30 mouse cellular contexts compared by ENCODE assay signal in genomic region chr16:57419881-57420280, GRCm38 (mm10).
DNase-seq lines count a peak whose midpoint lies in the region; ATAC-seq and TF ChIP-seq lines count a peak whose summit lies in the region.
"Had no signal": no experiment of that assay in that cellular context is flagged by ENCODE, and none has a peak within 500 bp of the region (broad histone marks: within the 10 kb centered on the region; RNA-seq: fewer than 3 reads in every experiment).

No protein-coding gene starts in this region.

- H3K4me2 ChIP-seq in heart, embryonic 11.5 days: no peak overlapping the region
- H3K4me2 ChIP-seq in intestine, embryonic 14.5 days (ENCODE audit: low read length): no peak overlapping the region
- H3K4me2 ChIP-seq in intestine, embryonic 15.5 days (replicated peaks): no peak overlapping the region
- H3K4me2 ChIP-seq: forebrain, embryonic 15.5 days; hindbrain, embryonic 12.5 days; limb, embryonic 15.5 days; liver, embryonic 15.5 days; lung, embryonic 14.5 days; neural tube, embryonic 15.5 days had no signal

- no peaks in the 10 kb centered on the region for H3K27me3 ChIP-seq in heart, embryonic 10.5 days (ENCODE audit: insufficient read depth, poor library complexity, severe bottlenecking)
- no peaks in the 10 kb centered on the region for H3K27me3 ChIP-seq in heart, embryonic 11.5 days (ENCODE audit: control insufficient read depth, insufficient read depth, low read length)
- H3K27me3 ChIP-seq in intestine, embryonic 14.5 days (replicated peaks; ENCODE audit: control insufficient read depth, insufficient read depth, low read length): no peaks in the 10 kb centered on the region
- H3K27me3 ChIP-seq in intestine, embryonic 15.5 days (replicated peaks): no peaks in the 10 kb centered on the region
- no peaks in the 10 kb centered on the region for H3K27me3 ChIP-seq in cerebellum, adult 2 months (ENCODE audit: control insufficient read depth, insufficient read depth, low read length)
- H3K27me3 ChIP-seq: CH12.LX; forebrain, embryonic 15.5 days; hindbrain, embryonic 12.5 days; limb, embryonic 15.5 days; liver, embryonic 15.5 days; neural tube, embryonic 15.5 days; Patski had no signal

- H3K4me3 ChIP-seq in heart, embryonic 10.5 days: no peak overlapping the region
- no peak overlapping the region for H3K4me3 ChIP-seq in heart, embryonic 11.5 days (ENCODE audit: low read depth, low read length)
- H3K4me3 ChIP-seq in intestine, embryonic 14.5 days (ENCODE audit: low read depth, low read length): no peak overlapping the region
- H3K4me3 ChIP-seq in intestine, embryonic 15.5 days (replicated peaks): no peak overlapping the region
- no peak overlapping the region for H3K4me3 ChIP-seq in cerebellum, adult 2 months (replicated peaks; ENCODE audit: insufficient read depth, low read depth, low read length)
- H3K4me3 ChIP-seq: forebrain, embryonic 10.5 days; forebrain, embryonic 15.5 days; hindbrain, embryonic 12.5 days; limb, embryonic 10.5 days; limb, embryonic 15.5 days; liver, embryonic 15.5 days; neural tube, embryonic 15.5 days had no signal

- no peaks in the 10 kb centered on the region for H3K9me3 ChIP-seq in heart, embryonic 10.5 days
- 0 out of 2 replicates have a peak, but pooled peaks cover under 1% of the 10 kb centered on the region for H3K9me3 ChIP-seq in heart, embryonic 11.5 days (replicated peaks; ENCODE audit: control insufficient read depth, low read length)
- H3K9me3 ChIP-seq in intestine, embryonic 14.5 days (ENCODE audit: control insufficient read depth, low read length): no peaks in the 10 kb centered on the region
- no peaks in the 10 kb centered on the region for H3K9me3 ChIP-seq in intestine, embryonic 15.5 days
- H3K9me3 ChIP-seq: forebrain, embryonic 10.5 days; forebrain, embryonic 15.5 days; hindbrain, embryonic 12.5 days; limb, embryonic 10.5 days; limb, embryonic 15.5 days; liver, embryonic 15.5 days; neural tube, embryonic 15.5 days had no signal

- WGBS in heart, embryonic 10.5 days: 74% methylated on average over 5 of the region's 5 CpGs
- 77% methylated on average over 5 of the region's 5 CpGs for WGBS in heart, embryonic 11.5 days (ENCODE audit: insufficient replicate concordance)
- WGBS in intestine, embryonic 14.5 days: 78% methylated on average over 5 of the region's 5 CpGs
- 77% methylated on average over 5 of the region's 5 CpGs for WGBS in intestine, embryonic 15.5 days
- WGBS in cerebellum, adult 2 months: 81% methylated on average over 5 of the region's 5 CpGs

- H3K36me3 ChIP-seq in heart, embryonic 10.5 days: no peaks in the 10 kb centered on the region
- H3K36me3 ChIP-seq in heart, embryonic 11.5 days (ENCODE audit: control insufficient read depth, insufficient read depth, low read length): no peaks in the 10 kb centered on the region
- H3K36me3 ChIP-seq in intestine, embryonic 14.5 days (ENCODE audit: control insufficient read depth, insufficient read depth, low read length): no peaks in the 10 kb centered on the region
- no peaks in the 10 kb centered on the region for H3K36me3 ChIP-seq in intestine, embryonic 15.5 days
- H3K36me3 ChIP-seq: forebrain, embryonic 10.5 days; forebrain, embryonic 15.5 days; hindbrain, embryonic 12.5 days; limb, embryonic 10.5 days; limb, embryonic 15.5 days; liver, embryonic 15.5 days; neural tube, embryonic 15.5 days had no signal

- no peak for DNase-seq in heart, embryonic 10.5 days (ENCODE audit: low spot score)
- no peak for DNase-seq in intestine, embryonic 14.5 days (ENCODE audit: low spot score)
- peak; percentile 50 for DNase-seq in Muller cell, postnatal 12 days (ENCODE audit: inconsistent ontology term)
- peak; percentile 59 for DNase-seq in adipocyte (ENCODE audit: low spot score)
- no peak for DNase-seq in cerebellum, adult 2 months
- DNase-seq in adrenal gland, postnatal 10 days: no peak
- DNase-seq: adrenal gland, postnatal 25 days; cerebellum, adult 8-10 months; cerebellum, postnatal 25 days; kidney, adult 9 months; layer of hippocampus, adult 9-11 months; lung, embryonic 14.5 days; midbrain, embryonic 14.5 days; right cerebral cortex, postnatal 25 days; spleen, adult 18-20 months; thymus, postnatal 14 days had no signal

- H3K9ac ChIP-seq in heart, embryonic 11.5 days (ENCODE audit: low read depth, low read length): no peak overlapping the region
- H3K9ac ChIP-seq in intestine, embryonic 14.5 days (ENCODE audit: low read length): no peak overlapping the region
- no peak overlapping the region for H3K9ac ChIP-seq in intestine, embryonic 15.5 days
- H3K9ac ChIP-seq: forebrain, embryonic 15.5 days; hindbrain, embryonic 12.5 days; limb, embryonic 15.5 days; liver, embryonic 15.5 days; lung, embryonic 14.5 days; neural tube, embryonic 15.5 days had no signal

- ATAC-seq in heart, embryonic 11.5 days (replicated peaks; ENCODE audit: insufficient number of reproducible peaks, low FRiP score, low TSS enrichment): no peak
- no peak for ATAC-seq in intestine, embryonic 14.5 days (replicated peaks; ENCODE audit: low FRiP score, low TSS enrichment, low read depth)
- ATAC-seq in intestine, embryonic 15.5 days: no peak
- ATAC-seq: forebrain, embryonic 15.5 days; hindbrain, postnatal 0 days; intestine, postnatal 0 days had no signal

- H3K4me1 ChIP-seq in heart, embryonic 10.5 days: peaks cover 46% of the 10 kb centered on the region
- peaks cover 21% of the 10 kb centered on the region for H3K4me1 ChIP-seq in heart, embryonic 11.5 days (ENCODE audit: control insufficient read depth, insufficient read depth, low read length)
- peaks cover 32% of the 10 kb centered on the region for H3K4me1 ChIP-seq in intestine, embryonic 14.5 days (replicated peaks; ENCODE audit: control insufficient read depth, insufficient read depth, low read length)
- H3K4me1 ChIP-seq in intestine, embryonic 15.5 days (replicated peaks): peaks cover 18% of the 10 kb centered on the region
- peaks cover 2% of the 10 kb centered on the region; the same call in 1 of the 2 replicates for H3K4me1 ChIP-seq in cerebellum, adult 2 months (ENCODE audit: control insufficient read depth, insufficient read depth, low read length)
- H3K4me1 ChIP-seq: forebrain, embryonic 15.5 days; hindbrain, embryonic 12.5 days; liver, embryonic 15.5 days had no signal

- TF ChIP-seq POLR2A in cerebellum, adult 2 months (IDR thresholded peaks at IDR 0.05; ENCODE audit: borderline replicate concordance, insufficient read depth, low read length): no peak

- no peak for TF ChIP-seq CTCF in cerebellum, adult 2 months (IDR thresholded peaks at IDR 0.05; ENCODE audit: borderline replicate concordance, insufficient read depth, low read depth, low read length)

- peak overlapping the region; percentile 72; the same call in 1 of the 2 replicates for H3K27ac ChIP-seq in heart, embryonic 10.5 days
- H3K27ac ChIP-seq in heart, embryonic 11.5 days (ENCODE audit: low read depth, low read length): no peak overlapping the region
- H3K27ac ChIP-seq in intestine, embryonic 14.5 days (ENCODE audit: low read depth): peak overlapping the region; percentile 78; the same call in 1 of the 2 replicates
- no peak overlapping the region for H3K27ac ChIP-seq in intestine, embryonic 15.5 days
- H3K27ac ChIP-seq in cerebellum, adult 2 months (ENCODE audit: insufficient read depth, low read length): no peak overlapping the region
- H3K27ac ChIP-seq: forebrain, embryonic 10.5 days; forebrain, embryonic 15.5 days; hindbrain, embryonic 12.5 days; hindbrain, postnatal 0 days; liver, embryonic 15.5 days; macrophage; neural tube, embryonic 15.5 days had no signal

Comparison
In these comparisons a context has a peak if more than half of its experiments do, and no peak if none do; other contexts are left out.
1. H3K27ac ChIP-seq: peak in heart, embryonic 10.5 days (single experiment) and intestine, embryonic 14.5 days (single experiment); none in heart, embryonic 11.5 days (single experiment), intestine, embryonic 15.5 days (single experiment) and cerebellum, adult 2 months (single experiment).
2. DNase-seq: peak in Muller cell, postnatal 12 days (single experiment) and adipocyte (single experiment); none in heart, embryonic 10.5 days (single experiment), intestine, embryonic 14.5 days (single experiment), cerebellum, adult 2 months (0 of 2) and adrenal gland, postnatal 10 days (single experiment).